Mouse (Mus musculus): Measurements from ENCODE around the gene Usp48. TPM values are rescaled to one million over a fixed set of nuclear protein-coding genes. Genes with fewer than 3 reads are reported as not detected.
"Not testable (repeated sequence)": the region's sequence is repeated elsewhere in the genome, so short reads cannot be mapped to it uniquely, and the experiment has no call there.

The Usp48 gene
- polyA plus RNA-seq (2016; fragmentation: Nextera tagmentation; extraction: Ambion mirVana) = 47.7 and 56.9 TPM in 2 replicates

DNA sequence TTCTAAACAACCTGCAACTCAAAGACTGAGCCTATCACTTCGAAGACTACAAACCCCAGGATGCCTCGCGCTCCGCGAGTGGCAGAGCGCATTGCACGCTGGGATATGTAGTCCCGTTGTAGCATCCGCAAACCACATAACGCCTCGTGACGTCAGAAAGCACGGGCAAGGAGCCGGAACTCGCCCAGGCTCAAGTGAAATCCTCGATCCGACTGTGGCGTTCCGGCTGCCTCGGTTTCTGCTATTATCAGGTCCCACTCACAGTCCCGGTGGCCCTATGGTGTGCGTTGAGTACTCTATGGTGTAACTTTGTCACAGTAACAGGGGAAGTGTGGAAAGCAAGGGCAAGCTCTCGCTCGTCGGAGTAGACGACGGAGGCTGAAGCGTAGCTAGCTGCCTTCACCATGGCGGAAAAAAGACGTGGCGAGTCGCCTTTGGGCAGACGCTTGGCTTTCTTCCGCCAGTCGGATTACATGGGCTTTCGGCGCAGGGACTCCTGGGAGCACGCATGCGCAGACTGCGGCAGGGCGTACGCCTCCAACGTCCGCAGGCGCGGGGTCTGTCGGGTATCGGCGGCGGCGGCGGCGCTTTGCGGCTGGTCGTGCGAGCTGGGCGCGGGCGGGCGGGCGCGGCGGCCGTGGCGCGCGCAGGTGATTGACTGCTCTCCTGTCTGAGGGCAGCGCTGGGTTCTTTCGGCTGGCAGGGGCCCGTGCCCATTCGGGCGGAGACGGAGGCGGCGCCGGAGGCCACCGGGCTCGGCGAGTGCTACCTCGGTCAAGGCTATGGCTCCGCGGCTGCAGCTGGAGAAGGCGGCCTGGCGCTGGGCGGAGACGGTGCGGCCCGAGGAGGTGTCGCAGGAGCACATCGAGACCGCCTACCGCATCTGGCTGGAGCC, at the start of gene Usp48:
Usp48 (plus strand) TSS at position 155 of the 895 bp plus-strand sequence.
- DNase-seq (ENCODE audit: low spot score) = peak; percentile 99
- no peaks in the 10 kb centered on the region for H3K27me3 ChIP-seq (ENCODE audit: insufficient read depth, poor library complexity, severe bottlenecking)
- H3K27ac ChIP-seq = peak within 1 kb of the TSS; percentile 98
- WGBS = under 1% methylated on average over 92 of the region's 92 CpGs
- no peaks in the 10 kb centered on the region for H3K9me3 ChIP-seq
- H3K4me1 ChIP-seq = peaks cover 36% of the 10 kb centered on the region
- H3K36me3 ChIP-seq = peaks cover 5% of the 10 kb centered on the region; the same call in 1 of the 2 replicates
- H3K4me3 ChIP-seq = peak within 1 kb of the TSS; percentile 98

DNA sequence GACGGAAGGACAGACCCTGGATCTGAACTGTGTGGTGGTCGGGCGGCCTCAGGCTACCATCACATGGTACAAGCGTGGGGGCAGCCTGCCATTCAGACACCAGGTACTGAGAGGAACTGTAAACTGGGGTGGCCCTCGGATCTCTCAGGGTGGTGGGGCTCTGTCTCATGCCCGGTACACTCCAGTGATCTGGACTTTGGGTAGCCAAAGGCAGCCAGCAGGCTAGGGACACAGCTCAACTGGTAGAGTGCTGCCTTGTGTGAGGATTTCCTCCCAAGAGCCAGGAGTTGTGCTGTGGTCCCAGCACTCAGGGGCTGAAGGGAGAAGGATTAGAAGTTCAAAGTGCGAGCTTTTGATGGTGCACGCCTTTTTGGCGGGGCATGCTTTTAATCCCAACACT, 48.0 kb upstream of the Usp48 start:
- no peaks in the 10 kb centered on the region for H3K9me3 ChIP-seq
- WGBS = 93% methylated on average over 9 of the region's 9 CpGs
- peaks cover 100% of the 10 kb centered on the region for H3K36me3 ChIP-seq
- no peaks in the 10 kb centered on the region for H3K27me3 ChIP-seq (ENCODE audit: insufficient read depth, poor library complexity, severe bottlenecking)
- no peak overlapping the region for H3K4me3 ChIP-seq
- no peak overlapping the region for H3K27ac ChIP-seq
- H3K4me1 ChIP-seq = no peaks in the 10 kb centered on the region
- no peak for DNase-seq (ENCODE audit: low spot score)

DNA sequence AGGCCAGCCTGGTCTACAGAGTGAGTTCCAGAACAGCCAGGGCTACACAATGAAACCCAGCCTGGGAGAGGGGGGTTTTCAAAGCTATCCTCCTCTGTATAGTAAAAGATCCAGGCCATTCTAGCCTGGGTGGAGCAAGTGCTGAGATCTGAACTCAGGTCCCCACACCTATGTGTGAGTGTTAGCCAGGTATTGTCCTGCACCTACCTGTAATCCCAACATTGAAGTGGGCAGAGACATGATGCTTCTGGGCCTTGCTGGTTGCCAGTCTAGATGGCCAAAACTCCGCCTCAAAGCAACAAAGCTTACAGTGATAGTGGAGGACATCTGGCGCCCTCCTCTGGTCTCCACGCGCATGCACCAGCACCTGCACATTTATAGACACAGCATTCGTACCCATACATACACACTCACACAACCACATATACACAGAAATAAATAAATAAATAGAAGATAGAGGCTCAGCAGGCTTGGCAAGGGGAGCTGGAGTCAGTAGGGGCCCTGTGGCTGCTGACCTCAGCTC, 47.5 kb upstream of the Usp48 start:
- no peaks in the 10 kb centered on the region for H3K4me1 ChIP-seq
- H3K27me3 ChIP-seq (ENCODE audit: insufficient read depth, poor library complexity, severe bottlenecking) = no peaks in the 10 kb centered on the region
- 80% methylated on average over 5 of the region's 5 CpGs for WGBS
- no peak overlapping the region for H3K4me3 ChIP-seq
- peaks cover 100% of the 10 kb centered on the region for H3K36me3 ChIP-seq
- H3K27ac ChIP-seq = no peak overlapping the region
- no peaks in the 10 kb centered on the region for H3K9me3 ChIP-seq
- DNase-seq (ENCODE audit: low spot score) = no peak

DNA sequence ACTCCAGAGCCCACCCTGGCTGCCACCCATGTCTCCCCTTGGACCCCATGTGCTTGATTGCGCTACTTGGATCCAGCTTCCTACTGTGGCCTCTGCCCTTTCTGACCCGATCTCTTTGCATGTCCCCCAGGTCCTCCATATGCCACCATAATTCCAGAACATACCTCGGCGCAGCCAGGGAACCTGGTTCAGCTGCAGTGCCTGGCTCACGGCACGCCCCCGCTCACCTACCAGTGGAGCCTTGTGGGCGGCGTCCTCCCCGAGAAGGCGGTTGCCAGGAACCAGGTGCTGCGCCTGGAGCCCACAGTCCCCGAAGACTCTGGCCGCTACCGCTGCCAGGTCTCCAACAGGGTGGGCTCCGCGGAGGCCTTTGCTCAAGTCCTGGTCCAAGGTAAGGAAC, 40.1 kb upstream of the Usp48 start:
- peaks cover 100% of the 10 kb centered on the region for H3K36me3 ChIP-seq
- DNase-seq (ENCODE audit: low spot score) = no peak
- no peak overlapping the region for H3K4me3 ChIP-seq
- no peak overlapping the region for H3K27ac ChIP-seq
- no peaks in the 10 kb centered on the region for H3K9me3 ChIP-seq
- no peaks in the 10 kb centered on the region for H3K27me3 ChIP-seq (ENCODE audit: insufficient read depth, poor library complexity, severe bottlenecking)
- WGBS = 93% methylated on average over 17 of the region's 17 CpGs
- H3K4me1 ChIP-seq = no peaks in the 10 kb centered on the region

DNA sequence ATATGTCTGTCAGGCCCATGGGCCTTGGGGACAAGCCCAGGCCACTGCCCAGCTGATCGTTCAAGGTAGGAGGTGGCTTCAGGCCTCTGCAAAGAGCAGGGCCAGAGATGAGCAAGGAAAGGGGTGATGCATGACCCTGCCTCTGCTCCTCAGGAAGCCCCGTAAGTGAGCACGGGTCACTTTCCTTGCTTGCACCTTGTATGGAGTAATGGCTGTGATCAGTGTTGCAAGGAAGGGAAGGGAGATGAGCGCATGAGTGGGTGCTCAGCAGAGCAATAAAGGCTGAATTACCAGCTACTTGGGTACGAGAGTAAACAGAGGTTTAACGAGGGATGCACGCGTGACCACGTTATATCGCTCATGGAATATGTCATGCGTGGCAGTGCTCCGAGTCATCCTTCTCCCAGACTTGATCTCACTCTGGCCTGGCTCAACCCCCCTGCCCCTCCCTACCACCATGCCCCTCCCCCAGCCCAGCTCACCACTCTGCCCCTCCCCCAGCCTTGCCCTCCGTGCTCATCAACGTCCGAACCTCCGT, 36.8 kb upstream of the Usp48 start:
- WGBS = 90% methylated on average over 16 of the region's 16 CpGs
- Histone ChIP-seq H3K27me3 (ENCODE audit: insufficient read depth, poor library complexity, severe bottlenecking) (no peaks in the 10 kb centered on the region), H3K27ac (no peak overlapping the region), H3K4me1 (no peaks in the 10 kb centered on the region), H3K4me3 (no peak overlapping the region), H3K36me3 (peaks cover 99% of the 10 kb centered on the region), H3K9me3 (no peaks in the 10 kb centered on the region)
- no peak for DNase-seq (ENCODE audit: low spot score)

DNA sequence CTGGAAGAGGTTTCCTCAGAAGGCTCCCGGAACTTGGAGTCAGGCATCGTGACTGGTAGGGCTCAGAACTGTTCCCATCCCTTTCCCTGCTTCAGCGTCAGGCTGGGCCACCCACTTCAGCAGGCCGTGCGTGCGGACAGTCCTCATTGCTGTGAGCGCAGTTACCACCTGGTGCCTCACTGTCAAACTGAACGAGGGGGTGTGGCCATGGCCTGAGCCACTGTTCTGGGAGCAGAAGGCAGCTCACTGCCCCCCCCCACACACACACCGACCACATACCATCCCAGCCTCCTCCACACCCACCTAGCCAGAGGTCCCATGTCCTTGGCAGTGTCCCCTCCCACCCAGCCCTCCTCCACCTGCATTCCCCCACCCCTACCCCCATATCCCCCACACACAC, 23.7 kb upstream of the Usp48 start:
- DNase-seq (ENCODE audit: low spot score) = no peak
- Histone ChIP-seq H3K4me1 (0 out of 2 replicates have a peak, but pooled peaks cover 6% of the 10 kb centered on the region), H3K4me3 (no peak overlapping the region), H3K27ac (no peak overlapping the region), H3K9me3 (no peaks in the 10 kb centered on the region), H3K36me3 (peaks cover 80% of the 10 kb centered on the region), H3K27me3 (ENCODE audit: insufficient read depth, poor library complexity, severe bottlenecking) (no peaks in the 10 kb centered on the region)
- WGBS = 74% methylated on average over 9 of the region's 9 CpGs

DNA sequence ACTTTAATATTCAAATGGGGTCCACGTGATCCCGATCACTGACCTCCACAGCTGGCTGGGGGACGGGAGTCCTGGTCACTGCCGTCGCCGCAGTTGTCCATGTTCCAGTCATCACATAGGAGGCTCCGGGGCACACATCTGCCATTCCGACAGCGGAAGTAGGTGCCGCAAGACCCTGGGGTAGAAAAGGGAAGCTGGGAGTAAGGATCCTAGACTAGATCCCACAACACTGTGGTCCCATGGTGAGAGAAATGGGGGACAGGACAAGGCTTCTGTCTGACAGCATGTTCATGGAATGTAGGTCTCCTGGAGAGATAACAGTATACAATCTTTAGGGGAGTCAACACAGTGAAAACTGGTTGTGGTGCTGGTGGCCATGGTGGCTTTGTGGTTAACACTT, 19.1 kb upstream of the Usp48 start, which contains the start of gene Ldlrad2:
Ldlrad2 (minus strand) TSS at position 101 of the 400 bp plus-strand sequence.
- Histone ChIP-seq H3K36me3 (peaks cover 38% of the 10 kb centered on the region), H3K4me3 (no peak within 1 kb of the TSS), H3K27ac (no peak within 1 kb of the TSS), H3K9me3 (no peaks in the 10 kb centered on the region), H3K27me3 (ENCODE audit: insufficient read depth, poor library complexity, severe bottlenecking) (peaks cover 20% of the 10 kb centered on the region), H3K4me1 (peaks cover 11% of the 10 kb centered on the region)
- no peak for DNase-seq (ENCODE audit: low spot score)
- WGBS = 78% methylated on average over 10 of the region's 10 CpGs

DNA sequence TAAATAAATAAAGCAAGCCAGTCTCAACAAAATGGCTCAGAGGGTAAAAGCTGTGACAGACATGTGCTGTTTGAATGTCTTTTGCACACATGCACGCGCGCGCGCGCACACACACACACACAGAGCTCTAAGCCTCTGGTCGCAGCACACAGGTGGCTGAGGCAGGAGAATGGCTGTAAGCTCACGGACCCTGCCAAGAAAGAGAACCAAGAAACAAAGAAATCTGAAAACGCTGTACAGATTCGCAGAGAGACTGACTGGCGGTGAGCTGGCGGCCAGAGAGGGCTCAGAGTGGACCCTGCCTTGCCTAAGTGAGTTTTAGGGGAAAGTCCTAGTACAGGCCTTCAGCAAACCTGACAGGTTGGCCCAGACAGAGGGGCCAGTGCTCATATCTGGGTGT, 16.1 kb upstream of the Usp48 start:
- H3K4me1 ChIP-seq = peaks cover 11% of the 10 kb centered on the region
- no peak overlapping the region for H3K27ac ChIP-seq
- no peak for DNase-seq (ENCODE audit: low spot score)
- no peaks in the 10 kb centered on the region for H3K9me3 ChIP-seq
- peaks cover 9% of the 10 kb centered on the region for H3K36me3 ChIP-seq
- H3K27me3 ChIP-seq (ENCODE audit: insufficient read depth, poor library complexity, severe bottlenecking) = peaks cover 39% of the 10 kb centered on the region
- no peak overlapping the region for H3K4me3 ChIP-seq
- 95% methylated on average over 12 of the region's 12 CpGs for WGBS

DNA sequence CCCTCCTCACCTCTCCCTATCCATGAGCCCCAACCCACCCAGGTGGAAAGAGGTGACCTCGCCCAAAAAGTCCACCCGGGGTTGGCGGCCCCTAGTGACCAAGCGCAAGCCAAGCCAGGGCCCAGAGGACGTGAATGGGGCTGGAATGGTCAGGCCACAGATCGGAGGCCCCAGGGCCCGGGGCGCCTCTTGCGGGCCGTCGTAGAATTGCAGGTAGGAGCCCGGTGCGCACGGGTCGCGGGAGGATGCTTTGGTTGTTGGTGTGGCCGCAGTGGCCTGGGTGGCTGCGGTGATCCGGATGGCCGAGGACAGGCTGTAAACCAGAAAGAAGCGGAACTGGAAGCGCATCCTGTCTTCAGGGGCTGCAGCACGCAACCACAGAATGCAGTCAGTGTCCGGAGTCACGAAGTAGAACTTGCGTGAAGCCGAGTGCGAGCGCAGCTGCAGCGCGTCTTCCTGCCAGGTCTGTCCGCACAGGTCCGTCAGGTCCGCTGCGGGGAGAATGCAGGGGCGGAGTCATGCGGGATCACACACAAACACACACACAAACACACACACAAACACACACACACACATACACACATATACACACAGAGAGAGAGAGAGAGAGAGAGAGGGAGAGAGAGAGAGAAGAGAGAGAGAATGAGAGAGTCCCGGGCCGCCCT, 15.2 kb upstream of the Usp48 start:
- Histone ChIP-seq H3K9me3 (no peaks in the 10 kb centered on the region), H3K27me3 (ENCODE audit: insufficient read depth, poor library complexity, severe bottlenecking) (peaks cover 39% of the 10 kb centered on the region), H3K4me1 (peaks cover 11% of the 10 kb centered on the region), H3K4me3 (peak overlapping the region; percentile 54), H3K27ac (no peak overlapping the region; the same call in 1 of the 2 replicates), H3K36me3 (peaks cover 3% of the 10 kb centered on the region)
- DNase-seq (ENCODE audit: low spot score) = peak; percentile 88
- 4% methylated on average over 39 of the region's 39 CpGs for WGBS

DNA sequence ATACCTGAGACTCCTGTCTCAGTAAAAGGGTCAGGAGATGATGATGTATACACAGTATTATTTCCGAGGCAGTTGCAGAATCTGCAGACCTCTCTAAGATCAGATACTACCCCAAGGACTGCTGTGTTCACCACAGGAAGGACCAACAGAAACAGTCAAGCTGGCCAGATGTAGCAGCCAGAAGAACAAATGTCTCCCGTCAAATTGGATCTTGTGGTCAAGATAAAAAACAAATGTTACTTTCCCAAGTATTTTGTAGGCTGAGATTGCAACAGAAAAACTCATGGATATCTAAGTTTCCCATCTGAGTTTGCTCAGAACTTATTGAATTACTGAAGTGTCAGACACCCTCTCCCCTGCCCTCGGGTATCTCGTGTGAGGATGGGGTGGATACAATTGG, 13.8 kb upstream of the Usp48 start:
- 45% methylated on average over 4 of the region's 4 CpGs for WGBS
- Histone ChIP-seq H3K9me3 (no peaks in the 10 kb centered on the region), H3K4me3 (no peak overlapping the region), H3K4me1 (peaks cover 11% of the 10 kb centered on the region), H3K36me3 (no peaks in the 10 kb centered on the region), H3K27ac (no peak overlapping the region), H3K27me3 (ENCODE audit: insufficient read depth, poor library complexity, severe bottlenecking) (peaks cover 39% of the 10 kb centered on the region)
- DNase-seq (ENCODE audit: low spot score) = no peak

DNA sequence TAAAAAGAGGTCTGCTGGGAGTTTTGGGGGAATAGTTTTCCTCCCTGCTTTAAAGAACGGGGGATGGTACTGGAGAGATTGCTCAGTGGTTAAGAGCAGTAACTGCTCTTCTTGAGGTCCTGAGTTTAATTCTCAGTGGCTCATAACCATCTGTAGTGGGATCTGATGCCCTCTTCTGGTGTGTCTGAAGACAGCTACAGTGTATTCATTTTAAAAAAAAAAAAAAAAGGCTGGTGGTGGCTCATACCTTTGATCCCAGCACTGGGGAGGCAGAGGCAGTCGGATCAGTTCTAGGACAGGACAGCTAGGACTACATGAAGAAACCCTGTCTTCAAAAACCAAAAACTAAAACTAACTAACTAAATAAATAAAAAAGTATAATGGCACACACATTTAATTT, 13.3 kb upstream of the Usp48 start:
- Histone ChIP-seq H3K36me3 (no peaks in the 10 kb centered on the region), H3K9me3 (no peaks in the 10 kb centered on the region), H3K27me3 (ENCODE audit: insufficient read depth, poor library complexity, severe bottlenecking) (peaks cover 39% of the 10 kb centered on the region), H3K4me3 (no peak overlapping the region), H3K27ac (no peak overlapping the region), H3K4me1 (peaks cover 11% of the 10 kb centered on the region)
- 61% methylated on average over 2 of the region's 2 CpGs for WGBS
- DNase-seq (ENCODE audit: low spot score) = no peak

DNA sequence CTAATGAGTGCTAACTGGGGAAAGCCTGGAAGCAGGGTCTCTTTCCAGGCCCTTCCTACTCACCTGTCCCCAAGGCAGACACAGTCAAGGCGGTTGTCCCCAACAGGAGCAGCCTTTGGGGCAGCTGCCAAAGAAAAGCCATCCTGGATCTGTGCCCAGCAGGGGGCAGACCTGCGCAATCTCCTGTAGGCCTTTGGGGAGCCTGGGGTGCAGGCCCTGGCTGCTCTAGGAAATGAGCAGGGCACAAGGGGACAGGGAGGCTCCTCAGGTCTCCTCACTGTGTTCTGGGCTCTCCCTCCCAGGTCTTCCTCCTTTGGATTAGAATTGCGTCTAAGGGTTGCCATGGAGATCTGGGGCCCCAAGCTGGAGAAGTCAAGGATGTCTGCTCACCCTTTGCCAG, 11.7 kb upstream of the Usp48 start:
- H3K27me3 ChIP-seq (ENCODE audit: insufficient read depth, poor library complexity, severe bottlenecking) = peaks cover 40% of the 10 kb centered on the region
- H3K9me3 ChIP-seq = no peaks in the 10 kb centered on the region
- H3K36me3 ChIP-seq = no peaks in the 10 kb centered on the region
- 41% methylated on average over 3 of the region's 3 CpGs for WGBS
- H3K27ac ChIP-seq = no peak overlapping the region
- H3K4me1 ChIP-seq = peaks cover 11% of the 10 kb centered on the region
- H3K4me3 ChIP-seq = no peak overlapping the region
- DNase-seq (ENCODE audit: low spot score) = no peak

DNA sequence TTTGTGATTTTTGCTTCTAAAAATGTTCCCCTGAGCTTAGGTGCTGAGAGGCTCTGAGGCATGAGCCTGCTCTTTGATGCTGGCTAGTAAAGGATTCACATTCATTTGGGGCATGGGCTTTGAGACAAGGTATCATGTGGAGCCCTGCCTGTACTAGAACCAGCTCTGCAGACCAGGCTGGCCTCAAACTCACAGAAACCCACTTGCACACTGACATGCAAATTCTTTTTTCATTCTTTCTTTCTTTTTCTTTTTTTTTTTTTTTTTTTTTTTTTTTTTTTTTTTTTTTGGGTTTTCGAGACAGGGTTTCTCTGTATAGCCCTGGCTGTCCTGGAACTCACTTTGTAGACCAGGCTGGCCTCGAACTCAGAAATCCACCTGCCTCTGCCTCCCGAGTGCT, 4.5 kb upstream of the Usp48 start:
- not testable (repeated sequence) for H3K27ac ChIP-seq; H3K36me3 ChIP-seq; H3K4me1 ChIP-seq; DNase-seq (ENCODE audit: low spot score); H3K9me3 ChIP-seq; H3K4me3 ChIP-seq
- peaks cover 11% of the 10 kb centered on the region; the same call in 1 of the 2 replicates for H3K27me3 ChIP-seq (ENCODE audit: insufficient read depth, poor library complexity, severe bottlenecking)
- 82% methylated on average over 2 of the region's 3 CpGs for WGBS
